Mouse (Mus musculus) c-Kit-positive CD71-positive TER-119-positive erythroid progenitor cells, embryonic 14.5 days (primary cell): ENCODE results near the gene 9130409I23Rik.
A peak's percentile ranks its signal among the peaks of the same experiment; 100 is the strongest.
"Not testable (repeated sequence)": the region's sequence is repeated elsewhere in the genome, so short reads cannot be mapped to it uniquely, and the experiment has no call there.

ENCODE experiments used
- DNase-seq: peaks from one replicate; pipeline ENCODE4 v3.0.0-alpha.2; 2013; ENCODE audit warnings: low spot score

9130409I23Rik gene

GRCm38 (mm10) chr1:181035015-181035778, 15.8 kb upstream of the 9130409I23Rik start:
- DNase-seq = not testable (repeated sequence)

GRCm38 (mm10) chr1:181037623-181038022, 13.4 kb upstream of the 9130409I23Rik start:
- no peak for DNase-seq

- DNase-seq = peak; percentile 57
These were observed 11.4 kb upstream of the 9130409I23Rik start for GRCm38 (mm10) chr1:181039652-181040051.

GRCm38 (mm10) chr1:181047520-181047919, 3.5 kb upstream of the 9130409I23Rik start:
- DNase-seq = no peak

- no peak for DNase-seq
These were observed 1.7 kb upstream of the 9130409I23Rik start for GRCm38 (mm10) chr1:181049328-181049842.

GRCm38 (mm10) chr1:181052898-181053297, 1.9 kb downstream of the 9130409I23Rik start:
- no peak for DNase-seq

GRCm38 (mm10) chr1:181061784-181062485, 10.9 kb downstream of the 9130409I23Rik start:
- no peak for DNase-seq

GRCm38 (mm10) chr1:181063991-181064390, 13.0 kb downstream of the 9130409I23Rik start:
- DNase-seq = no peak

- DNase-seq = no peak
These were observed 13.6 kb downstream of the 9130409I23Rik start for GRCm38 (mm10) chr1:181064648-181065047.

- DNase-seq = no peak
These were observed 17.3 kb downstream of the 9130409I23Rik start for GRCm38 (mm10) chr1:181068344-181068743.

- no peak for DNase-seq
These were observed 18.6 kb downstream of the 9130409I23Rik start for GRCm38 (mm10) chr1:181069671-181070070.

- no peak for DNase-seq
These were observed 22.0 kb downstream of the 9130409I23Rik start for GRCm38 (mm10) chr1:181073075-181073474.

- peak; percentile 27 for DNase-seq
These were observed 33.0 kb downstream of the 9130409I23Rik start for GRCm38 (mm10) chr1:181084021-181084420.

- no peak for DNase-seq
These were observed 39.0 kb downstream of the 9130409I23Rik start for GRCm38 (mm10) chr1:181090048-181090447.
